Mouse (Mus musculus) forebrain, embryonic 10.5 days (tissue): Measurements from ENCODE around the gene Sgms1. TPM values are rescaled to one million over a fixed set of nuclear protein-coding genes. Genes with fewer than 3 reads are reported as not detected.
A peak's percentile ranks its signal among the peaks of the same experiment; 100 is the strongest.

Source experiments
- DNase-seq: peaks from one replicate; pipeline ENCODE4 v3.0.0-alpha.2; 2017; ENCODE audit warnings: low spot score; ENCODE audit errors: extremely low spot score
- H3K27ac ChIP-seq: fragments of 300-500 bp; sonication (generic); 2 replicates; pipeline ENCODE4 v1.5.1; 2016; ENCODE audit warnings: mild to moderate bottlenecking
- H3K27me3 ChIP-seq: fragments of 300-500 bp; sonication (generic); 2 replicates; pipeline ENCODE4 v1.6.1; 2016; ENCODE audit warnings: mild to moderate bottlenecking; ENCODE audit not compliant: poor library complexity, severe bottlenecking
- H3K36me3 ChIP-seq: fragments of 300-500 bp; sonication (generic); replicated peaks from 2 replicates; pipeline ENCODE4 v1.6.1; 2016; ENCODE audit warnings: mild to moderate bottlenecking, moderate library complexity
- H3K4me1 ChIP-seq: fragments of 300-500 bp; sonication (generic); 2 replicates; pipeline ENCODE4 v1.6.1; 2016
- H3K4me3 ChIP-seq: fragments of 300-500 bp; sonication (generic); 2 replicates; pipeline ENCODE4 v1.5.1; 2016; ENCODE audit warnings: mild to moderate bottlenecking, moderate library complexity
- H3K9me3 ChIP-seq: fragments of 300-500 bp; sonication (generic); 2 replicates; pipeline ENCODE4 v1.6.1; 2016; ENCODE audit warnings: mild to moderate bottlenecking, moderate library complexity
- WGBS: fragments of 180-500 bp; shearing (Covaris S2); methylation state at CpG from one replicate; pipeline ENCODE4 v1.1.7; 2016; 5-methylcytosine and 5-hydroxymethylcytosine counted together
- polyA plus RNA-seq: library from polyadenylated mRNA; unstranded; fragments of >200 nt; fragmentation: Nextera tagmentation; extraction: Ambion mirVana; gene quantifications from 2 replicates; pipeline ENCODE4 v1.2.1, GENCODE M21; 2016

Gene Sgms1
- polyA plus RNA-seq, 1 experiment from 2014 or later: 15.1 TPM

DNA sequence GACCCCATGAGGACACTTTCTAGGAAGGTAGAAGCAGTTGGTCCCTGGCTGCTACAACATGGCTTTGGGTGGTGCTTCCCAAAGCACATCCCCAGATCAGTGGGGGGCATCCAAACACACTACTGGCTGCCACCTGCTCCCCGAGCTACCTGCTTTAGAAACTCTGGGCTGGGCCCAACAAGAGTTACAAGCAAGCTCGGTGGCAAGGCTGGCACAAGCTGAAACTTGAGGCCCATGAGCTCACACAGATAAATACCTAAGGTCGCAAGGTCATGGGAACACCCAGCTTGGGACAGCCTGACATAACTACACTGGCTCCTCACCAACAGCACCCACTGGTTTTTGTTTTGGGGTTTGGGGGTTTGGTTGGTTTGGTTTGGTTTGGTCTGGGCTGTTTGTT, 10.9 kb downstream of the Sgms1 start:
- DNase-seq: no peak
- Histone ChIP-seq H3K9me3 (no peaks in the 10 kb centered on the region), H3K36me3 (no peaks in the 10 kb centered on the region), H3K4me1 (peaks cover 31% of the 10 kb centered on the region), H3K4me3 (no peak overlapping the region), H3K27ac (no peak overlapping the region), H3K27me3 (no peaks in the 10 kb centered on the region)
- 70% methylated on average over 3 of the region's 3 CpGs for WGBS

DNA sequence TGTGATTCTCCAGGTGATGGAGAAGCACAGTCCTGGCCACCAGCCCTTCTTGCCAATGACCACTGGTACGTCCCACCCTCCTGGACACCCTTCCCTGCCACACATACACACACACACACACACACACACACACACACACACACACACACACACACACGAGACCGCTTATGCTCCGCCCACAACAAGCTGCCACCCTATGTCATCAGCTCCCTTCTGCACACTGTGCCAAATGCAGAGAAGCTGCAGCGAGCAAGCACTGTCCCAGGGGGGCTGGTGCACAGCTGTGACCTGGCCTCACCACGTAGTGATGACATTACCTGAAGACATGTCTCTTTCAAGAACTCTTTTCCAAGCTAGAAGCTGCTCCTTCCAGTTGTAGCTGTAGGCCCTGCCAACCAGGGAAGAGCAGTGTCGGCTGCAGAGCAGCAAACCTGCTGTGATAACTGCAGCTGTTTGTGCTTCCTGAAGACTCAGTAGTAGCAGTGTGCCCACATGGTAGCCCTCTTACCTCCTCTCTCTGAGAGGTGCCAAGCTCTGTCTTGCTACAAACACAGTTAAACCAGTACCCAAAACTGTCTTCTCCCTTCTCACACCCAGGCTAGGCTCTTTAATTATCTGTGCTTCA, 11.7 kb downstream of the Sgms1 start:
- Histone ChIP-seq H3K4me1 (peaks cover 31% of the 10 kb centered on the region), H3K9me3 (no peaks in the 10 kb centered on the region), H3K27me3 (no peaks in the 10 kb centered on the region), H3K27ac (no peak overlapping the region), H3K36me3 (no peaks in the 10 kb centered on the region), H3K4me3 (no peak overlapping the region)
- DNase-seq: no peak
- WGBS: 86% methylated on average over 7 of the region's 7 CpGs

DNA sequence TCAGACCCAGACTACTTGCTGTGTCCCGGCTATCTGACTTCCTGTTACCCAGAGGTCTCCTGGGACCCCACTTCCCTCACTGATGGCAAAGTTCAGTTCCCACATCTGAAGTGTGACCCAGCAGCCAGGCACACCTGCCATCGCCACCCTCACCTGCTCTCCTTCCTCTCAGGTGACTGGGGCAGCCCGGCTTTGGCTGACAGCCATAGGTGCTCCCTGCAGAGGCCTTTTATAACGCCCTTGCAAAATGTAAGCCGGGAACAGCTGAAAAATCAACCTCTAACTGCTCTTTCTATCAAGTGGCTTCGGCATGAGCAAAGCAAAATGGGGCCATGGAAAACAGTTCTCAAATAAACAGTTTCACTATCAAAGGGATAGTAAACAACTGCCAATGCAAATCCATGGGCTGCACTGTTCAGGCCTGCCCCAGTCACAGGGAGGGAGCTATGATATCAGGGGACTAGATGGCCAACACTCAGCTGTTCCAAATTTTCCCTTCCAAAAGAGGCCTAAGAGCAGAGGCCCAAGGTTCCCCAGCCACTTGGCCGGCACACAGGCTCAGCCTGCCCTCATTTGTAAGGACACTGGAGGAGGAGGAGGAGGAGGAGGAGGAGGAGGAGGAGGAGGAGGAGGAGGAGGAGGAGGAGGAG, 12.5 kb downstream of the Sgms1 start:
- no peaks in the 10 kb centered on the region for H3K27me3 ChIP-seq
- peak overlapping the region; percentile 1; the same call in 1 of the 2 replicates for H3K27ac ChIP-seq
- no peak for DNase-seq
- peaks cover 4% of the 10 kb centered on the region; the same call in 1 of the 2 replicates for H3K9me3 ChIP-seq
- H3K4me1 ChIP-seq: peaks cover 30% of the 10 kb centered on the region
- H3K4me3 ChIP-seq: no peak overlapping the region
- 85% methylated on average over 7 of the region's 7 CpGs for WGBS
- H3K36me3 ChIP-seq: no peaks in the 10 kb centered on the region

DNA sequence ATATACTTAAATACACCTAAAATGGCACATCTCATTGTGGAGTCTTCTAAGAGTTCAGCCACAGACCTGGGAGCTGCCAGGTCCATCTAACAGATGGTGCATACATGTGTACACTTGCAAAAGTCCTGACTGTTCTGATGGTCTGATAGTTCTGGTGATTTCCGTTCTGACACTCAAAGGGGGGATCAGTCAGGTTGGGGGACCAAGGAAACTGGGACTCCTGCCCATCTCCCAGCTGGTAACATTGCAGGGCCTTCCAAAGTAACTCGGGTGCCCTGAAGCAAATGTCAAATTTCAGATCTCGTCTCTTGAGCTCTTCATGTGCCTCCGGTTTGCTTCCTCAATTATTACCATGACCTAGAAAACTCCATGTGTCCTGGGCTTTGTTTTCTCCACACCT, 13.5 kb downstream of the Sgms1 start:
- H3K36me3 ChIP-seq: no peaks in the 10 kb centered on the region
- no peaks in the 10 kb centered on the region for H3K27me3 ChIP-seq
- no peak overlapping the region for H3K27ac ChIP-seq
- H3K4me3 ChIP-seq: no peak overlapping the region
- DNase-seq: no peak
- peaks cover 4% of the 10 kb centered on the region; the same call in 1 of the 2 replicates for H3K9me3 ChIP-seq
- 89% methylated on average over 4 of the region's 4 CpGs for WGBS
- H3K4me1 ChIP-seq: peaks cover 23% of the 10 kb centered on the region

DNA sequence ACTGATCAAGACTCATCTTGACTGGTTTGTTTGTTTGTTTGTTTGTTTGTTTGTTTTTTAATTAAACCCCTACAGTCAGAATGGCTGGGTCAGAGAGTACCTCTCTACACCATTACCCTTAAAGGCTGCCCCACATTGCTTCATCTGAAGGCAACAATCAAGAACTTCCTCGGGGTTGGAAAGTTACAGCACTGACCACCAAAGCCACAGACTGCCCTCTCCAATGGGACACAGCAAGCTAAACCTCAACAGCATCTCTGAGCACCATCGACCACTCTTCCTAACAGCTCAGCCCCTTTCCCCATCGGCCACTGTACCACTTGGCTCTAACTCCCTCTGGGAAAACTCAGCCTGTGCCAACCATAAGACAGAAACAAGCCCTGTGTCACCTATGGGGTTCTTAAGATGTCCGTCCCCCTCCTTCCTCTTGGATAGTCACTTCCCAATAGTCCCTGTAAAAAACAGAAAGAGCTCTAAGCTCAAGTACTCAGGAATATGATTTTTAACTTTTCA, 14.0 kb downstream of the Sgms1 start:
- no peak overlapping the region for H3K27ac ChIP-seq
- H3K27me3 ChIP-seq: no peaks in the 10 kb centered on the region
- peaks cover 4% of the 10 kb centered on the region; the same call in 1 of the 2 replicates for H3K9me3 ChIP-seq
- no peak overlapping the region for H3K4me3 ChIP-seq
- 89% methylated on average over 4 of the region's 4 CpGs for WGBS
- H3K4me1 ChIP-seq: peaks cover 23% of the 10 kb centered on the region
- H3K36me3 ChIP-seq: no peaks in the 10 kb centered on the region
- no peak for DNase-seq

DNA sequence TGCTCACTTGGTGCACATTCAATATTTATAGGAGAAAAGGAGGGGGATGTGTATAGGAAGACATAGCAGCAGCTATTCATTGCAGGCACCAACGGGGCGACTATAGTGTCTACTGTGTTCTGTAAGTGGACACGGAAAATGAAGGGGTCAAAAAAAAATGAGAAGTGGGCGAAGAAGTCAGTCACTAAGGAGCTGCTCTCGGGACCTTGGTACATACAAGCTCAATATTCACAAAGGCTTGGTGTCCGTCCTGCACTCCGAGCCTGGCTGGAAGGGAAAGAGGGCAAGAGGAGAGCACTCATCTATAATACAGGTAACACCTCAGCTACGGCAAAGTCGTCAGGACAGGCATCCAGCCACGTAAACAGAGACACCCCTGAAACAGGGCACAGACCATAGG, 14.8 kb downstream of the Sgms1 start:
- Histone ChIP-seq H3K36me3 (no peaks in the 10 kb centered on the region), H3K4me1 (peaks cover 23% of the 10 kb centered on the region), H3K9me3 (peaks cover 4% of the 10 kb centered on the region; the same call in 1 of the 2 replicates), H3K27ac (no peak overlapping the region), H3K27me3 (no peaks in the 10 kb centered on the region), H3K4me3 (no peak overlapping the region)
- no peak for DNase-seq
- 94% methylated on average over 10 of the region's 10 CpGs for WGBS

DNA sequence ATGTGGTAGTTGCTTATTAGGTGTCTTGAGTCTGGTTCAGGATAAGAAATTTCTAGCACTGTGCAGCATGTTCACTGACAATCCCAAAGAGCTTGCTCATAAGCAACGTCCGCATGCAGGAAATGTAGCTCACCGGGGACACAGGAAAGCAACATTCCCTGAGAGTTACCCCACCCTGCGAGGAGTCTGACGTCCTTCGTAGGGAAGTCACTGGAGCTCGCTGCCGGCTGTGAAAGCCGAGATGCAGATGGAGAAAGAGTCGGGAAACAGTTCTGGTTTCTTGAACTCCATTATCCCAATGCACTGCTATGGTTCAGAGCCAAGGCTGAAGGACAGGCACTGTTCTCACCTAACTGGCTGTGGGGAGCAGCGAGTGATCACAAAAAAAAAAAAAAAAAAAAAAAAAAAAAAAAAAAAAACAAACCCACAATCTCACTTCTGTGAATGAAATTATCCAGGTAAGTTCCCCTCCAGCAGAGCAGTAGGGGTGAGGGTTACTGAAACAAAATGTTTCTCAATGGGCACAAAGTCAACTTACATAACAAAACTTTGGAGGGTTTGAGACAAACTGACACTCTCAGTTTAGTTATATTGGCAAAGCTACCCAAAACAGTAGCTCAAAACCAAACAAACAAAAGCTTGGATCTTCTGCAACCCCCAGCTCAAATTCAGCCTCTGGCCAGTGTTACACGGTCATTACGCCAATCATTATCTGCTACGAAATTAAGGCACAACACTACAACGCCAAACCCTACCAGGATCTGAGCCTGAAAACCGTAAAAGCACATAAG, 15.5 kb downstream of the Sgms1 start:
- peaks cover 22% of the 10 kb centered on the region for H3K4me1 ChIP-seq
- DNase-seq: no peak
- no peaks in the 10 kb centered on the region for H3K36me3 ChIP-seq
- no peak overlapping the region for H3K27ac ChIP-seq
- peaks cover 4% of the 10 kb centered on the region; the same call in 1 of the 2 replicates for H3K9me3 ChIP-seq
- H3K27me3 ChIP-seq: no peaks in the 10 kb centered on the region
- H3K4me3 ChIP-seq: no peak overlapping the region
- 80% methylated on average over 16 of the region's 16 CpGs for WGBS

DNA sequence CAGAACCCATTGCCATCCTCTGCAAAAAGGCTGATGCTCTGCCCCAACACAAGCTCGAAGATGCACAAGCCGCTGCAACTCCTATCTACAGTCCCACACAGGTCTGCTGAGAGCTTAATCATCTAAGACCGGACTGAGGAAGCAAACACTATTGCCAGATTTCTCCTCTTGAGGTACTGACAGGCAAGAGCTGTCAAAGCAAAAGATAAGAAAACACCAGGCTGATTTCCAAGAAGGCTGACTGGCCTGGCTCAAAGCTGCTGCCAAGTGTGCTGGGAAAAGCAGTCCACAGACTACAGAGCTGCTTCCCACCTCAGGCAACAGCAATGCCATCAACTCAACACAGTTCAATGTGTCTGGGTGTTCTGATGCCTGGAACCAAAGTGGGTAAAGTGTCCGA, 17.1 kb downstream of the Sgms1 start:
- no peak overlapping the region for H3K4me3 ChIP-seq
- DNase-seq: no peak
- WGBS: 87% methylated on average over 4 of the region's 4 CpGs

DNA sequence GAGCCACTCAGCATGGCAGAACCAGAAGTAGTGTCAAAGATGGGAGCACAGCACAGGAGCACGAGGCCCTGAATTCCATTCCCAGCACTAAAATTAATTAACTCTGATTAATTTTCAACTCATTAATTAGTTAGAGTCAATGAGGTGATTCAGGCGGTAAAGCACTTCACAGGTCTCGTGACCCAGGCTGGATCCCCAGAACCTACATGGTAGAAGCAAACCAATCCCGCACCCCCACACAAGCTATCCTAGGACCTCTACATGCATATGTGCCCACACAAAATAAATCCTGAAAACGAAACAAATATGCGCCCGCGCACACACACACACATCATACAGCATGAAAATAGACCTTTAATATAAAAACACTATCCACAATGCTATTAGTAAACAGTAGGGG, 22.2 kb downstream of the Sgms1 start:
- no peaks in the 10 kb centered on the region for H3K4me1 ChIP-seq
- 95% methylated on average over 8 of the region's 8 CpGs for WGBS
- H3K9me3 ChIP-seq: peaks cover 3% of the 10 kb centered on the region; the same call in 1 of the 2 replicates
- H3K27ac ChIP-seq: no peak overlapping the region
- no peak for DNase-seq
- no peaks in the 10 kb centered on the region for H3K36me3 ChIP-seq
- no peak overlapping the region for H3K4me3 ChIP-seq
- H3K27me3 ChIP-seq: no peaks in the 10 kb centered on the region

More for the DNA sequence above, 17.1 kb downstream of the Sgms1 start:
- no peaks in the 10 kb centered on the region for H3K27me3 ChIP-seq
- H3K27ac ChIP-seq: no peak overlapping the region
- peaks cover 6% of the 10 kb centered on the region; the same call in 1 of the 2 replicates for H3K4me1 ChIP-seq
- H3K36me3 ChIP-seq: no peaks in the 10 kb centered on the region
- H3K9me3 ChIP-seq: peaks cover 4% of the 10 kb centered on the region; the same call in 1 of the 2 replicates

DNA sequence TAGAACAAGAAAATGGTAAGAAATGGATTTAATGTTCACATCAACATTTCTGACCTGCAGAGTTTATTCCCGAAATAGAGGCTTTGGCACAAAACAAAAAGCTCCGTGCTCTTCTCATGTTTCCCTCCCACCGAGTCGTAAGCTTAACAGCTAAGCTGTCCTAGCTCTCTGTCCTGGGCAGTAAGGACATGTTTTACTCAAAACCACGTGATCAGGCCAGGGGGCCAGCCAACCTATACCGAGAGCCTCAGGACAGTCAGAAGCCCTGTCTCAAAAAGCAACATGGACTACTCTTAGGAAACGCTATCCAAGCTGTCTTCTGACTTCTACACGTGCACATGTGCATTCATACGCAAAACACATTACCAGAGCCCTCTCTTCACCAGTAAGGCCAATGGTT, 23.1 kb downstream of the Sgms1 start:
- WGBS: 90% methylated on average over 9 of the region's 9 CpGs

DNA sequence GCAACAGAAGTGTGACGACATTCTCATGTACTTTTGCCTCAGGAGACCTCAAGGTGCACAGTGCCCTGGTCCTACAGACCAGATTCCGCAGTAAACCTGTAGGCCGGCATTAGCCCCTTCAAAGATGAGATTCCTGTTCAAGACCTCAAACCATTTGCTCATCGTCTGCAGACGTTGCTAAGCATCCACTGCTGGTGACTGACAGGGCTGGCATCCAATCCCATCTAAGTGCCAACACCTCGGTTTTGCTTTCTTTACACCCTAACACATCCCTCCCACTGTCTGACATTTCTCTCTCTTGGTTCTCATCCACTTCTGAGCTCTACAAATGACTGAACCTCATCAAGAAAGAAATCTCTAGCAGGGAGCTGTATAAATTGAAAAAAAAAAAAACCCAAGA, 24.4 kb downstream of the Sgms1 start:
- 91% methylated on average over 6 of the region's 6 CpGs for WGBS
- Histone ChIP-seq H3K27ac (no peak overlapping the region), H3K27me3 (no peaks in the 10 kb centered on the region), H3K4me1 (no peaks in the 10 kb centered on the region), H3K4me3 (no peak overlapping the region), H3K9me3 (no peaks in the 10 kb centered on the region), H3K36me3 (no peaks in the 10 kb centered on the region)
- no peak for DNase-seq

More for the DNA sequence above, 23.1 kb downstream of the Sgms1 start:
- no peak for DNase-seq
- no peaks in the 10 kb centered on the region for H3K4me1 ChIP-seq
- H3K36me3 ChIP-seq: no peaks in the 10 kb centered on the region
- no peak overlapping the region for H3K27ac ChIP-seq
- H3K4me3 ChIP-seq: no peak overlapping the region
- no peaks in the 10 kb centered on the region for H3K9me3 ChIP-seq
- no peaks in the 10 kb centered on the region for H3K27me3 ChIP-seq

DNA sequence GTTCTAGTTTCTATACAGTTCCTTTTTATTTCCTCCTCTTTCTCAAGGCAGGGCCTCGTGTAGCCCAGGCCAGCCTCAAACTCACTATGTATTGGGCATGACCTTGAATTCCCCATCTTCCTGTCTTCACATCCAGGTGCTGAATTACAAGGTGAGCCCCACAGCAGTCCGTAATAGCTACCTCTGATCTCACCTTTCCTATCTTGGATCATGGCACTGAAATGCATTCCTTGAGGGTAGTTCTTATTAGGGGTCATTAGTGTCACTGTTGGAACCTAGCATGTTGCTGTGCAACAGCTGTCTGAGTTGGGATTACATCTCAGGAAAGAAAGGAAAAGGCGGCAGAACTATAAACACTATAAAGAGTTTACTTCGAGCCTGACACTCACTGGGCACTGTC, 25.9 kb downstream of the Sgms1 start:
- H3K9me3 ChIP-seq: no peaks in the 10 kb centered on the region
- WGBS: 91% methylated on average over 4 of the region's 4 CpGs
- H3K36me3 ChIP-seq: no peaks in the 10 kb centered on the region
- DNase-seq: no peak
- no peaks in the 10 kb centered on the region for H3K27me3 ChIP-seq
- peaks cover 5% of the 10 kb centered on the region; the same call in 1 of the 2 replicates for H3K4me1 ChIP-seq
- H3K4me3 ChIP-seq: no peak overlapping the region
- H3K27ac ChIP-seq: no peak overlapping the region
